Mouse (Mus musculus) liver, postnatal 0 days (tissue): ENCODE data around the gene Dnajc8.

Experiments
- CTCF ChIP-seq: sonication (generic); IDR thresholded peaks from 2 replicates; pipeline ENCODE4 v1.5.1; 2016; ENCODE audit warnings: antibody characterized with exemption, low read depth
- EP300 ChIP-seq: IDR thresholded peaks from 2 replicates; pipeline ENCODE4 v1.6.1; 2016; ENCODE audit warnings: antibody characterized with exemption, low read depth, mild to moderate bottlenecking

DNA sequence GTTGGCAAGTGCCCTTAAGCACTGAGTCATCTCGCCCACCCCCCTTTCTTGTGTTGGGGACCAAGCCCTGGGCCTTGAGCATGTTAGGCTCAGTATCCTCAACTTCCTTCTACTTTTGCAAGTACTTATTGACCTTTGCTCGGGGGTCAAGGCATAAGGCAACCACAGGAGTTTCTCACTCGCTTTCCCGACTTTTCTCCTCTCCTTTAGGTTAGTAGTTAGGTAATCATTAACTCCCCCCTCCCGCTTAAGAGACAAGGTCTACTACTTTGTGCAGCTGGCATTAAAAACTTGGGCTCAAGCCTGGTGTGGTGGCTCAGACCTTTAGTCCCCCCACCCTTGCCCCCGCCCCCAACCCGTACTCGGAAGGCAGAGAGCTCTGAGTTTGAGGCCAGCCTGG, 17.3 kb upstream of the Dnajc8 start:
- no peak for TF ChIP-seq CTCF
- TF ChIP-seq EP300, result no peak
